ENCODE assay signal across 9 mouse cellular contexts in the genomic region with DNA sequence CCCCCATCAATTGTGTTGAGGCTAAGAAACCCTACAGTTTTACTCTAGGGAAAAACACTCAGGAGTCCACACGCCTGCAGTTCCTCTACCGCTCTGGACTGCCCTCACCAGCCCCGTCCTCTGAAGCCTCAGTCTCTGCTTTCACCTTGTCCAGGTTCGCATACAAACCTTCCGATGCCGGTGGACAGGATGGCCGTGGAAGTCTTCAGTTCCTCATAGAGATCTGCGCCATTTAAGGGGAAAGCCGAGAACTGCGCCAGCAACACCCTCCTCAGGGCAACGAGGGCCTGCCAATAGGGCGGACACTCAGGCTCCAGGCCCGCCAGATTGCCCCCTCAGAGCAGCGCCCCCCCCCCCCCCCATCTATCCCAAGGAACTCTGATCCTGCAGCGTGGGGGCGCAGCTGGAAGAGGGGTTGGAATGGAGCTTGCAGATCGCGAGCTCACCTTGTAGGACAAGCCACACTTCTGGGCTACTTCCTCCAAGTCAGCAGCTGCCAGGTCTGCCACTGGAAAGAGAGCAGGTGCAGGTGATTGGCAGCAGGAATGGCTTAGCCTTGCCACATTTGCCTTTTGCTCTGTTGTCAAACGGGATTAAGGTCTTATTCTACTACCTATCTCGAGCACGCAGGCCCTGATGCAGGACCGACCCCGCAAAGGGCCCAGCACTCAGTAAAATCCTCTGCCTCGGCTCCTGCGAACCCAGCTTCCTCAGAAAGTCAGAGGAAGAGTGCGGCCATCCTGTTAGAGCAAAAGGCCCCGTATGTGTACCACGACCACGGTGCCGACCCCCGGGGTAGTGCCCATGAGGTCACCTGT. TPM values are rescaled to one million over a fixed set of nuclear protein-coding genes. Genes with fewer than 3 reads are reported as not detected.
DNase-seq lines count a peak whose midpoint lies in the region; ATAC-seq and TF ChIP-seq lines count a peak whose summit lies in the region.
"Had no signal": no experiment of that assay in that cellular context is flagged by ENCODE, and none has a peak within 500 bp of the region (broad histone marks: within the 10 kb centered on the region; RNA-seq: fewer than 3 reads in every experiment).

No protein-coding gene starts in this region.

- POLR2A ChIA-PET in Patski (lab: Charles Lee) = interaction anchor here (0.7 to 1.0 kb wide), 2 partner anchors 10 to 115 kb away, joined by 3 read pairs; no protein-coding TSS in a partner anchor

- peak; percentile 30 for DNase-seq in lung, embryonic 14.5 days
- DNase-seq in lung, postnatal 25 days (ENCODE audit: low spot score) = no peak
- no peak for DNase-seq in Patski (ENCODE audit: low read depth, low spot score)
- peak; percentile 44 for DNase-seq in liver, postnatal 0 days
- peak; percentile 24 for DNase-seq in ovary, postnatal 36 days (ENCODE audit: low spot score)
- no peak for DNase-seq in spleen, adult 12 weeks (ENCODE audit: low spot score)

- peak overlapping the region; percentile 91 for H3K4me2 ChIP-seq in lung, embryonic 14.5 days
- H3K4me2 ChIP-seq in liver, postnatal 0 days (ENCODE audit: low read depth, low read length) = peak overlapping the region; percentile 90

- WGBS in lung, embryonic 14.5 days = 4% methylated on average over 30 of the region's 31 CpGs
- 2% methylated on average over 31 of the region's 31 CpGs for WGBS in liver, postnatal 0 days (ENCODE audit: insufficient replicate concordance)

- in situ Hi-C loops in Patski (cut with MboI; ENCODE audit: low pct_unique_long_range_greater_than_20kb) = loop anchor here (5.0 to 10.0 kb wide), 2 partner anchors 272 to 655 kb away; no protein-coding TSS in a partner anchor

- TF ChIP-seq EP300 in liver, postnatal 0 days (IDR thresholded peaks at IDR 0.05; ENCODE audit: low read depth) = no peak

- no peaks in the 10 kb centered on the region for H3K27me3 ChIP-seq in lung, embryonic 14.5 days (ENCODE audit: insufficient read depth, low read length)
- H3K27me3 ChIP-seq in Patski = no peaks in the 10 kb centered on the region
- H3K27me3 ChIP-seq in liver, postnatal 0 days (ENCODE audit: insufficient read depth, low read length) = no peaks in the 10 kb centered on the region

- H3K9ac ChIP-seq in lung, embryonic 14.5 days = peak overlapping the region; percentile 73
- H3K9ac ChIP-seq in liver, postnatal 0 days (replicated peaks) = peak overlapping the region; percentile 79

- peak overlapping the region; percentile 70; the same call in 1 of the 2 replicates for H3K27ac ChIP-seq in lung, embryonic 14.5 days (ENCODE audit: low read depth)
- peak overlapping the region; percentile 76 for H3K27ac ChIP-seq in liver, postnatal 0 days (ENCODE audit: low read depth)

- TF ChIP-seq CTCF in lung, embryonic 14.5 days (IDR thresholded peaks at IDR 0.05; ENCODE audit: low read depth) = peak; percentile 16; the same call in 1 of the 2 replicates
- no peak for TF ChIP-seq CTCF in Patski (IDR thresholded peaks at IDR 0.05)
- no peak for TF ChIP-seq CTCF in liver, postnatal 0 days (IDR thresholded peaks at IDR 0.05; ENCODE audit: low read depth)

- H3K4me1 ChIP-seq in lung, embryonic 14.5 days (ENCODE audit: insufficient read depth) = peaks cover 5% of the 10 kb centered on the region
- peaks cover 16% of the 10 kb centered on the region for H3K4me1 ChIP-seq in liver, postnatal 0 days (ENCODE audit: insufficient read depth)

- H3K4me3 ChIP-seq in lung, embryonic 14.5 days (ENCODE audit: low read depth, low read length) = peak overlapping the region; percentile 67
- H3K4me3 ChIP-seq in liver, postnatal 0 days (ENCODE audit: low read depth, low read length) = peak overlapping the region; percentile 59

- no peaks in the 10 kb centered on the region for H3K36me3 ChIP-seq in lung, embryonic 14.5 days (ENCODE audit: insufficient read depth)
- no peaks in the 10 kb centered on the region for H3K36me3 ChIP-seq in liver, postnatal 0 days (replicated peaks; ENCODE audit: insufficient read depth, low read length)

- no peaks in the 10 kb centered on the region for H3K9me3 ChIP-seq in lung, embryonic 14.5 days (ENCODE audit: low read depth, low read length)
- H3K9me3 ChIP-seq in liver, postnatal 0 days (ENCODE audit: low read length) = no peaks in the 10 kb centered on the region

- ATAC-seq in lung, embryonic 14.5 days (ENCODE audit: insufficient read depth) = peak; percentile 47
- peak; percentile 37 for ATAC-seq in Patski
- peak; percentile 32 for ATAC-seq in erythroid progenitor cell, adult 5-6 weeks (replicated peaks; ENCODE audit: low FRiP score, poor library complexity, severe bottlenecking)
- peak; percentile 47 for ATAC-seq in inflammation-experienced regulatory T-cells, adult 6 months
- peak; percentile 61 for ATAC-seq in liver, postnatal 0 days

- CTCF ChIA-PET in Patski (lab: Charles Lee) = interaction anchor here (0.7 to 2.3 kb wide), 7 partner anchors 18 to 152 kb away, joined by 3 to 15 read pairs (median 4); a partner anchor contains a TSS

RNA-seq across cellular contexts. Expression of a gene that starts 0.7 kb away (rescaled TPM):
- 13.5 and 14.5 TPM in 2 replicates for polyA plus RNA-seq in lung, embryonic 14.5 days (2014; fragmentation: Nextera tagmentation; extraction: Ambion mirVana)
- polyA plus RNA-seq in Patski (2021) = 20.3 TPM
- 2.9 and 5.9 TPM in 2 replicates for total RNA-seq in erythroid progenitor cell, adult 5-6 weeks (2015; ENCODE audit: low replicate concordance)
- total RNA-seq in erythroid progenitor cell, adult 5-6 weeks (2017; ENCODE audit: low replicate concordance) = 4.4 and 4.5 TPM in 2 replicates
- 10 to 100 TPM; 25.9 to 32.4 (median 30.9) TPM for polyA plus RNA-seq in inflammation-experienced regulatory T-cells, adult 6 months (2017; shearing (Covaris generic))
- 3.4 and 4.4 TPM in 2 replicates for polyA plus RNA-seq in liver, postnatal 0 days (2015; fragmentation: Nextera tagmentation; extraction: Ambion mirVana)

RNA-seq across cellular contexts. Expression of a gene that starts 2.2 kb away (rescaled TPM):
- not detected in 2 replicates for polyA plus RNA-seq in lung, embryonic 14.5 days (2014; fragmentation: Nextera tagmentation; extraction: Ambion mirVana)
- polyA plus RNA-seq in Patski (2021) = 0.03 TPM
- not detected in 2 replicates for total RNA-seq in erythroid progenitor cell, adult 5-6 weeks (2015; ENCODE audit: low replicate concordance)
- total RNA-seq in erythroid progenitor cell, adult 5-6 weeks (2017; ENCODE audit: low replicate concordance) = not detected in 2 replicates
- not detected for polyA plus RNA-seq in inflammation-experienced regulatory T-cells, adult 6 months (2017; shearing (Covaris generic))
- 0.28 and 0.30 TPM in 2 replicates for polyA plus RNA-seq in liver, postnatal 0 days (2015; fragmentation: Nextera tagmentation; extraction: Ambion mirVana)
- polyA plus RNA-seq: frontal cortex, adult 2 months had no signal

RNA-seq across cellular contexts. Expression of a gene that starts 18.5 kb away (rescaled TPM):
- 33.0 and 37.4 TPM in 2 replicates for polyA plus RNA-seq in lung, embryonic 14.5 days (2014; fragmentation: Nextera tagmentation; extraction: Ambion mirVana)
- polyA plus RNA-seq in Patski (2021) = 20.4 TPM
- 2.5 and 7.1 TPM in 2 replicates for total RNA-seq in erythroid progenitor cell, adult 5-6 weeks (2015; ENCODE audit: low replicate concordance)
- 1.1 and 2.6 TPM in 2 replicates for total RNA-seq in erythroid progenitor cell, adult 5-6 weeks (2017; ENCODE audit: low replicate concordance)
- polyA plus RNA-seq in inflammation-experienced regulatory T-cells, adult 6 months (2017; shearing (Covaris generic)) = 10 to 100 TPM; 17.9 to 56.0 (median 48.0) TPM
- 9.1 and 9.2 TPM in 2 replicates for polyA plus RNA-seq in liver, postnatal 0 days (2015; fragmentation: Nextera tagmentation; extraction: Ambion mirVana)

RNA-seq across cellular contexts. Expression of a gene that starts 18.7 kb away (rescaled TPM):
- polyA plus RNA-seq in lung, embryonic 14.5 days (2014; fragmentation: Nextera tagmentation; extraction: Ambion mirVana) = 11.7 and 12.3 TPM in 2 replicates
- 12.7 TPM for polyA plus RNA-seq in Patski (2021)
- 57.4 and 59.5 TPM in 2 replicates for total RNA-seq in erythroid progenitor cell, adult 5-6 weeks (2015; ENCODE audit: low replicate concordance)
- 78.4 and 78.7 TPM in 2 replicates for total RNA-seq in erythroid progenitor cell, adult 5-6 weeks (2017; ENCODE audit: low replicate concordance)
- polyA plus RNA-seq in inflammation-experienced regulatory T-cells, adult 6 months (2017; shearing (Covaris generic)) = 10 to 100 TPM in 1 of 3 experiments, 1 to 10 TPM in 2; 6.0 to 10.1 (median 9.1) TPM
- polyA plus RNA-seq in liver, postnatal 0 days (2015; fragmentation: Nextera tagmentation; extraction: Ambion mirVana) = 10.1 and 11.3 TPM in 2 replicates

RNA-seq across cellular contexts. Expression of a gene that starts 20.6 kb away (rescaled TPM):
- polyA plus RNA-seq in lung, embryonic 14.5 days (2014; fragmentation: Nextera tagmentation; extraction: Ambion mirVana) = 5.6 and 7.8 TPM in 2 replicates
- polyA plus RNA-seq in Patski (2021) = not detected
- total RNA-seq in erythroid progenitor cell, adult 5-6 weeks (2015; ENCODE audit: low replicate concordance) = not detected in 2 replicates
- total RNA-seq in erythroid progenitor cell, adult 5-6 weeks (2017; ENCODE audit: low replicate concordance) = not detected in 2 replicates
- polyA plus RNA-seq in inflammation-experienced regulatory T-cells, adult 6 months (2017; shearing (Covaris generic)) = under 1 TPM in 1 of 3 experiments, not detected in 2; 0.25 TPM
- polyA plus RNA-seq in liver, postnatal 0 days (2015; fragmentation: Nextera tagmentation; extraction: Ambion mirVana) = 1.6 TPM in 2 replicates

Comparison
In these comparisons a context has a peak if more than half of its experiments do, and no peak if none do; other contexts are left out.
1. DNase-seq: peak in lung, embryonic 14.5 days (single experiment), liver, postnatal 0 days (single experiment) and ovary, postnatal 36 days (single experiment); none in lung, postnatal 25 days (single experiment), Patski (single experiment) and spleen, adult 12 weeks (single experiment).
2. Peak in every context shown above with its lines, with median percentiles within 50 percentile points of each other: ATAC-seq.